23 mouse cellular contexts compared by ENCODE assay signal in genomic region chr19:47519163-47519893, GRCm38 (mm10). TPM values are rescaled to one million over a fixed set of nuclear protein-coding genes. Genes with fewer than 3 reads are reported as not detected.
DNase-seq lines count a peak whose midpoint lies in the region; ATAC-seq and TF ChIP-seq lines count a peak whose summit lies in the region.
"Had no signal": no experiment of that assay in that cellular context is flagged by ENCODE, and none has a peak within 500 bp of the region (broad histone marks: within the 10 kb centered on the region; RNA-seq: fewer than 3 reads in every experiment).

No protein-coding gene starts in this region.

- no peaks in the 10 kb centered on the region for H3K27me3 ChIP-seq in kidney, adult 2 months (replicated peaks; ENCODE audit: control insufficient read depth, insufficient read depth, low read length)
- H3K27me3 ChIP-seq in liver, postnatal 0 days (ENCODE audit: insufficient read depth, low read length) = no peaks in the 10 kb centered on the region
- H3K27me3 ChIP-seq: CH12.LX; embryonic facial prominence, embryonic 13.5 days; heart, embryonic 15.5 days; neural tube, embryonic 12.5 days had no signal

- TF ChIP-seq CTCF in kidney, adult 2 months (conservative IDR thresholded peaks at IDR 0.05; ENCODE audit: insufficient read depth, insufficient read length, low read depth, low read length) = no peak
- no peak for TF ChIP-seq CTCF in liver, postnatal 0 days (IDR thresholded peaks at IDR 0.05; ENCODE audit: low read depth)

- WGBS in kidney, adult 2 months = 87% methylated on average over 8 of the region's 8 CpGs
- WGBS in liver, postnatal 0 days (ENCODE audit: insufficient replicate concordance) = 69% methylated on average over 8 of the region's 8 CpGs

- intact Hi-C loops in left cerebral cortex, postnatal 4 days (cut with DNase I) = no loop called here

- no peaks in the 10 kb centered on the region for H3K9me3 ChIP-seq in liver, postnatal 0 days (ENCODE audit: low read length)
- H3K9me3 ChIP-seq: embryonic facial prominence, embryonic 13.5 days; forebrain, embryonic 10.5 days; heart, embryonic 15.5 days; hindbrain, embryonic 10.5 days; neural tube, embryonic 12.5 days had no signal

- DNase-seq in kidney, adult 2 months = no peak
- no peak for DNase-seq in kidney, postnatal 36 days
- no peak for DNase-seq in liver, postnatal 0 days
- DNase-seq in left cerebral cortex, postnatal 4 days = no peak
- no peak for DNase-seq in left cerebral cortex, adult 9 months (ENCODE audit: low spot score in 2 of 2)
- DNase-seq in frontal cortex, adult 2 months (ENCODE audit: extremely low spot score in 1 of 2, low spot score in 1 of 2) = no peak
- DNase-seq in frontal cortex, postnatal 14 days (ENCODE audit: low spot score in 2 of 2) = no peak
- DNase-seq: cerebellum, adult 9-10 months; lung, adult 2 months; right cerebral cortex, adult 18-20 months; spleen, adult 18-20 months; thymus, postnatal 25 days had no signal

- no peak for TF ChIP-seq EP300 in liver, postnatal 0 days (IDR thresholded peaks at IDR 0.05; ENCODE audit: low read depth)

- H3K4me1 ChIP-seq in kidney, adult 2 months (ENCODE audit: control insufficient read depth, insufficient read depth, low read length) = no peaks in the 10 kb centered on the region
- H3K4me1 ChIP-seq in liver, postnatal 0 days (ENCODE audit: insufficient read depth) = peaks cover 8% of the 10 kb centered on the region
- H3K4me1 ChIP-seq: embryonic facial prominence, embryonic 13.5 days; forebrain, embryonic 10.5 days; neural tube, embryonic 12.5 days had no signal

- peak; percentile 61; the same call in 1 of the 2 replicates for ATAC-seq in granulocyte monocyte progenitor cell, adult 5-6 weeks (replicated peaks; ENCODE audit: poor library complexity, severe bottlenecking)
- ATAC-seq in liver, postnatal 0 days = peak; percentile 3; the same call in 1 of the 2 replicates
- ATAC-seq: intestine, postnatal 0 days had no signal

- TF ChIP-seq POLR2A in kidney, adult 2 months (IDR thresholded peaks at IDR 0.05; ENCODE audit: low read depth, low read length) = no peak

- no peaks in the 10 kb centered on the region for H3K36me3 ChIP-seq in kidney, adult 2 months (ENCODE audit: control insufficient read depth, insufficient read depth, low read length)
- peaks cover 4% of the 10 kb centered on the region for H3K36me3 ChIP-seq in liver, postnatal 0 days (replicated peaks; ENCODE audit: insufficient read depth, low read length)

- 0 out of 2 replicates have a peak overlapping the region, but pooled peaks have one; percentile 17 for H3K27ac ChIP-seq in kidney, adult 2 months (ENCODE audit: insufficient read depth, low read depth, low read length)
- peak overlapping the region; percentile 1; the same call in 1 of the 2 replicates for H3K27ac ChIP-seq in liver, postnatal 0 days (ENCODE audit: low read depth)
- H3K27ac ChIP-seq: embryonic facial prominence, embryonic 13.5 days; forebrain, embryonic 10.5 days; heart, embryonic 15.5 days; hindbrain, embryonic 10.5 days; hindbrain, postnatal 0 days; kidney, postnatal 0 days; neural tube, embryonic 12.5 days had no signal

- H3K9ac ChIP-seq in liver, postnatal 0 days (replicated peaks) = no peak overlapping the region
- H3K9ac ChIP-seq: embryonic facial prominence, embryonic 13.5 days; heart, embryonic 15.5 days; neural tube, embryonic 12.5 days had no signal

- H3K4me2 ChIP-seq in liver, postnatal 0 days (ENCODE audit: low read depth, low read length) = peak overlapping the region; percentile 58
- H3K4me2 ChIP-seq: embryonic facial prominence, embryonic 13.5 days; heart, embryonic 15.5 days; midbrain, embryonic 11.5 days; neural tube, embryonic 12.5 days had no signal

- no peak overlapping the region for H3K4me3 ChIP-seq in kidney, adult 2 months (ENCODE audit: insufficient read depth, low read depth, low read length)
- H3K4me3 ChIP-seq in liver, postnatal 0 days (ENCODE audit: low read depth, low read length) = no peak overlapping the region
- H3K4me3 ChIP-seq: embryonic facial prominence, embryonic 13.5 days; forebrain, embryonic 10.5 days; heart, embryonic 15.5 days; hindbrain, embryonic 10.5 days; neural tube, embryonic 12.5 days had no signal

RNA-seq across cellular contexts. Expression of gene Stn1, which starts 18.0 kb away (rescaled TPM):
- 12.3 and 14.2 TPM in 2 replicates for polyA plus RNA-seq in kidney, adult 2 months (2012; rRNA removed)
- total RNA-seq in granulocyte monocyte progenitor cell, adult 5-6 weeks (2014; fragmentation: Nextera tagmentation) = 2.6 and 5.5 TPM in 2 replicates
- total RNA-seq in granulocyte monocyte progenitor cell, adult 5-6 weeks (2017) = 5.5 and 7.1 TPM in 2 replicates
- 4.4 and 5.4 TPM in 2 replicates for polyA plus RNA-seq in liver, postnatal 0 days (2015; fragmentation: Nextera tagmentation; extraction: Ambion mirVana)
- 10 to 100 TPM; 28.2 to 30.4 TPM for total RNA-seq in left cerebral cortex, postnatal 4 days (2021)
- 16.2 and 19.8 TPM in 2 replicates for polyA plus RNA-seq in frontal cortex, adult 2 months (2012; rRNA removed)

RNA-seq across cellular contexts. Expression of gene Sh3pxd2a, which starts 55.1 kb away (rescaled TPM):
- 14.9 and 15.5 TPM in 2 replicates for polyA plus RNA-seq in kidney, adult 2 months (2012; rRNA removed)
- total RNA-seq in granulocyte monocyte progenitor cell, adult 5-6 weeks (2014; fragmentation: Nextera tagmentation) = 1.9 and 3.1 TPM in 2 replicates
- total RNA-seq in granulocyte monocyte progenitor cell, adult 5-6 weeks (2017) = 1.1 and 1.2 TPM in 2 replicates
- 0.82 and 0.95 TPM in 2 replicates for polyA plus RNA-seq in liver, postnatal 0 days (2015; fragmentation: Nextera tagmentation; extraction: Ambion mirVana)
- total RNA-seq in left cerebral cortex, postnatal 4 days (2021) = 10 to 100 TPM; 25.0 to 25.1 TPM
- 13.2 and 15.0 TPM in 2 replicates for polyA plus RNA-seq in frontal cortex, adult 2 months (2012; rRNA removed)
